Mouse (Mus musculus) c-Kit-positive CD71-positive TER-119-negative erythroid progenitor cells, embryonic 14.5 days (primary cell): ENCODE data around the gene Tm6sf2.
"Not testable (repeated sequence)": the region's sequence is repeated elsewhere in the genome, so short reads cannot be mapped to it uniquely, and the experiment has no call there.

Source experiments
- DNase-seq: peaks from one replicate; pipeline ENCODE4 v3.0.0-alpha.2; 2013; ENCODE audit warnings: low read depth

The Tm6sf2 gene

GRCm38 (mm10) chr8:70072441-70073069 is at the start of gene Tm6sf2:
Gene Tm6sf2, plus strand, starts transcription at chr8:70072924.
- DNase-seq = peak; percentile 27

GRCm38 (mm10) chr8:70023596-70023995 is 49.1 kb upstream of the Tm6sf2 start:
- DNase-seq = no peak

GRCm38 (mm10) chr8:70026151-70026550 is 46.6 kb upstream of the Tm6sf2 start:
- no peak for DNase-seq

DNA sequence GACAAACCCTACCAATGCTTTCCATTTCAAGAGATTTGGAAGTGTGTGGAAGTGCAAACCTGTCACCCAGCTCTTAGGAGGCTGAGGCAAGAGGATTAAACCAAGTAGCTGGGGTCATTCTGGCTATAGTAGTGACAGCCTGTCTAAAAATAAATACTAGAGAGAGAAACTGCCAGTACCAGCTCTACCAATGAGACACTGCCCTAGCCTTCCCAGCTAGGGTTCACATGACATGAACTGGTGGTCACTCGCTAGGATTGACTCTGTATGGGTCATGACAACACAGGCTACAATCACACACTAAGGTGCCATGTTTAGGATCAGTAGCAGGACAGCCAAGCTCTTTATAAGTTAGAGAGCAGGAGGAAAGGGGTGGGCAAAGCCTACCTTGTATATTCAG is 42.5 kb upstream of the Tm6sf2 start:
- no peak for DNase-seq

GRCm38 (mm10) chr8:70037994-70038393 is 34.7 kb upstream of the Tm6sf2 start:
- DNase-seq = no peak

DNA sequence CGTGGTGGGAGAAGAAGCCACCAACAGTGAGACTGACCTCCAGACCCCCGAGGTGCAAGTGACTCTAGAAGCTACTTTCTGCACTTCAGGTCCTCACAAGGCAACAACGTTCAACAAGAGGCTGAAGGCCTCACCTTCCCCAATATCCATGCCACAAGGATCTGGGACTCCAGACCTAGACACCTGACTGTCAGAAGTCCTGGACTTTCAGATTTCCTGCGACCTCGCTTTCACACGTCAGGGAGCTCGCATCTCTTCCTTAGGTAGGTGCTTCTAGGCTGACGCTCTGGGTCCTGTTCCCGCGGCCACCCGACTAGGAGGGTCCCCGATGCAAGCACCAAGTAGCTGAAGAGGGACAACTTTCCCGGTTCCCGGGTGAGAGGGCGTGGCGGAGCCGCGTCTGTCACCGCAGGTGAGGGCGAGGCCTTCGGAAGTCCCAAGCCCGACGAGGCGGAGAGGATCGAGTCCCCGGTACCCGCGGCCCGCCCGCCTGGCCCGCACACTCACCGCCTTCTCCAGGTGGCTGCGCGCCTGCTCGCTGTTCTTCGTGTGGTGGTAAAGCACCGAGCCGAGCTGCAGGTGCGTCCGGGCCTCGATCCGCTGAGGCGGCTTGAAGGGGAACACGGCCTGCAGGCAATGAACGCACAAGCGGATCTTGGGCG is 30.7 kb upstream of the Tm6sf2 start:
- DNase-seq = no peak

- DNase-seq = peak; percentile 96
Measured at GRCm38 (mm10) chr8:70042583-70043455, 29.9 kb upstream of the Tm6sf2 start, which contains the start of the genes Mau2 and Sugp1. Gene Mau2, minus strand, starts transcription at chr8:70042734. Gene Sugp1, plus strand, starts transcription at chr8:70042813.

GRCm38 (mm10) chr8:70043996-70044395 is 28.7 kb upstream of the Tm6sf2 start:
- no peak for DNase-seq

DNA sequence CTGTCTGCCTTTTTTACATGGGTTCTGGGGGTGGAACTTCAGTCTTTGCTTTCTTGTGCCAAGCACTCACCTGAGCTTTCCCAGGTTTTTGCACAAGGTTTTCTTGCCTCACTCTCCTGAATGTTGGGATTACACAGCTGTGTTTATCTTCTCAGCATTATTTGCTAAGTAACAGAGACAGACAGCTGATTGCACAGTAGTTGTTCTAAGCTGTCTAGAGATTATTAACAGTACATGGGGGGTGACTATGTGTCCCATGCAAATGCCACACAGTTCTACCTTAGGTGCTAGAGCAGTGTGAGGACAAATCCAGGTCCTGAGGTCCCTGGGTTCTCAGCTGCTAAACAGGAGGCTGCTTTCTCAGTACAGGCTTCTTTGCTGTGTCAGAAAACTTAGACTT is 23.1 kb upstream of the Tm6sf2 start:
- no peak for DNase-seq

GRCm38 (mm10) chr8:70050434-70050833 is 22.3 kb upstream of the Tm6sf2 start:
- DNase-seq = not testable (repeated sequence)

DNA sequence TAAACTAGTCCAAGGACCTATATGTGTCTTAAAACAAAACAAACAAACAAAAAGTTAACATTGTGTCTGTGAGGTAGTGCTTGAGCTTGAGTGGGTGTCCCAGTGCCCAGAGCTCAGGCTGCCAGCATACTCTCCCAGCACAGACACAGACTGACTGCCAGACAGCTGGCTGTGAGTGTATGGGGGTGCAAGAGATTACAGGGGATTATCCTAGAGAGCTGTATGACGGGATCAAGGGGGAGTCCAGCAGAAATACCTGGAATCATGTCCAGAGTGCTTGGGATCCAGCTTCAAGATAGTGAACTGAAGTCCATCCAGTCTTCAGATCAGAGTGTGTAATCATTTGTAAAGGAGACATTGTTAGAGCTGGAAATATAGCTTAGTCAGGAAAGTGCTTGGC is 15.0 kb upstream of the Tm6sf2 start:
- DNase-seq = no peak

DNA sequence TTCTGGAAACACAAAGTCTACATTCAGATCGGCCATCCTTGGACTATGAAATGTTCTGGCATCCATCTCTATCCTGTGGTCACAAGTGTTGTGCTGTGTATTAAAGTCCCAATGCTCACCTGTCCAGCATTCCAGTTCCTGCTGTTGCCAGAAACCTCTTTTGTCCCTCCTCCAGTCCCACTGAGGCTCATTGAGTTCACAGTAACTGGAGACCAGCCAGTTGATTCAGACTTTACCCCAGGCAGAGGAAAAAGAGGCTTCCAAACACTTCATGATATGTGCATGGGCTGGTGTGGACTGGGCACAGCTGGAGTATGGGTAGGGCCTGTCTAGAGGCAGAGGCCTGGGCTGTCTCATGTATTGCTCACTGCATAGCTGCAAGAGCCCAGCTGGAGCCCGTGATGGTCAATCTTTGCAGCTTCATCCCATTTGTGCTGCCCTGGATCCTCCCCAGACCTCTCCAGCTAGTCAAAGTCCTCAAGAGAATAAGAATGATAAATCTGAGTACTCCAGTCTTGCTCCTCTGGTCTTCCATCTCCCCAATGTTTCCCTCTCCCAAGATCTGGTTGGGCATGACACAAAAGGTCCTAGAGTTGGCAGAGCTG is 786 bp upstream of the Tm6sf2 start:
- DNase-seq = no peak

DNA sequence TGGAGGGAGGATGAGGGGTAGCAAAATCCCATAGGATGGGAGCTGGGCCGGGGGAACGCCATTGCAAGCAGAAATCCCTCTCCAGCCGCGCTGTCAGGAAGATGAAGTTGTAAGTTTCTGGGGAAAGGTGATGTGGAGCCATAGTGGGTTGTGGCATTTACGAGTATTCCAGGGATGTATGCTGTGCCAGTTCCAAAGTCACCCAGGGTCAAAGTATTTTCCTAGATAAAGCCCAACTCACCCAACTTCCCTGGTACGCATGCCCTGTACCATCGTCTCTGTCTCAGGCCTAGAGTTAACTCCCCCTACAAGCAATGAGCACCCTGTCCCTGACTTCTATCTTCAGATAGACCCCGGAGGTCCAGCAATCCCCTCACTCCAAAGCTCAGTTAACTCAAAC is 396 bp downstream of the Tm6sf2 start:
- DNase-seq = no peak

DNA sequence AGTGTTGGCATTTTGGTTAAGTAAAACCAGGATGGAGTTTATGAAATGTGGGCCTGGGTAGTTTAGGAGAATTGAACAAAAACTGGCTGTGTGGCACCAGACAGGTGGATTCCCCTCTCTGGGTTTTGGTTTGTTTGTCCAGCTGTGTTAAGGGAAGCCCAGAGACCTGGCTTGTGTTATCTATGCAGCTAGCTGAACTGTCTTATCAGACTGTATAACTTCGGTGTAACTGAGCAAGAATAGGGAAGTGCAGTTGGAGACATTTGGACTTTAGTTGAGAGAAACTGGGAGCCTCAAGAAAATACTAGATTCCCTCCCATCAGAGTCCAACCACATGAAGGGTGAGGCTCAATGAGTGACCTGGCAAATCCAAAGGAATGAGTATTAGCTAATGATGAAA is 958 bp downstream of the Tm6sf2 start:
- no peak for DNase-seq

GRCm38 (mm10) chr8:70081976-70082375 is 9.3 kb downstream of the Tm6sf2 start:
- no peak for DNase-seq

DNA sequence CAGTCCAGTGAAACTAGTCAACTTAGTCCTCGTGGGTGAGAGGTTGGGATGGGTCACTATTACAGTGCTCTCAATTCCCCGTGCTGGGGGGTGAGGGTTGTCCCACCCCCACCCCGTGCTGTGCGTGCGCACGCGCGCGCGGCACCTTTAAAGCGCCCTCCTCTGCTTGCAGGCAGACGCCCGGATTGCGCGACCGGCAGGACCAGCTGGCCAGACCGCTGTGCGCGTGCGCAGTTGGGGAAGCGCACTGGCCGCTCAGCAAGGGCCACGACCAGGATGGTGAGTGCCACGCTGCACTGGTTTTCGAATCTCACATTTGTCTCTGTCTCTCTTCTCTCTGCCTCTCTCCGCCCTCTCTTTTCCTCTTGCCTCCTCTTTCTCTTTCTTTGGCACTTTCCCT is 10.6 kb downstream of the Tm6sf2 start, which contains the start of gene Hapln4:
Gene Hapln4 (plus strand): TSS at position 173 of the 400 bp plus-strand sequence.
- no peak for DNase-seq

GRCm38 (mm10) chr8:70084191-70085065 is 11.7 kb downstream of the Tm6sf2 start:
- DNase-seq = no peak

- DNase-seq = no peak
Measured at GRCm38 (mm10) chr8:70086151-70086550, 13.4 kb downstream of the Tm6sf2 start.

GRCm38 (mm10) chr8:70087237-70087636 is 14.5 kb downstream of the Tm6sf2 start:
- DNase-seq = no peak

GRCm38 (mm10) chr8:70087836-70088650 is 15.3 kb downstream of the Tm6sf2 start:
- no peak for DNase-seq
